Mouse (Mus musculus) left cerebral cortex, adult 9 months (tissue): ENCODE measurements at regions not wholly inside any gene's neighbourhood (a gene's known extent, or its start where the extent isn't known, plus 50 kb on each side); places are given as distances from the start of the nearest gene placed in this dataset.

Source experiments
- DNase-seq, 2 experiments: peaks; one replicate each; pipeline ENCODE4 v3.0.0; 2022; ENCODE audit warnings: low spot score in 2 of 2

DNA sequence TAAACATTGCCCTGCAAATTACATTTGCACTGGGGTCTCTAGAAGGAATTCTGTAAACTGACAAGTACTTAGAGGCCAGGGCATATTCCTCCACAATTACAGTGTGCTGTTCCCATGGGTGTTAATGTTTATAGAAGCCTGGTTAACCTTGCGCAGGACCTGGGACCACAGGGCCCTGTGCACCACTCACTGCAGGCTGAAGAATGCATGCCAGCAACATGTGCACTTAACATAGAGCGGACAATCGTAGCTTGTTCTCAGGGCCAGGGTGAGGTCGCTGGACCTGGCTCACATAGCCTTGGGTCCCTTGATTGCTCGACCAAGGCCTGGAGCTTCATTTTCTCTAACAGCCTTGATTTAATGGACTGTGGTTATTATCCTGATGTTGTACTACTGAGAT, 168.8 kb downstream of the Hs3st3b1 start:
- no peak for DNase-seq

DNA sequence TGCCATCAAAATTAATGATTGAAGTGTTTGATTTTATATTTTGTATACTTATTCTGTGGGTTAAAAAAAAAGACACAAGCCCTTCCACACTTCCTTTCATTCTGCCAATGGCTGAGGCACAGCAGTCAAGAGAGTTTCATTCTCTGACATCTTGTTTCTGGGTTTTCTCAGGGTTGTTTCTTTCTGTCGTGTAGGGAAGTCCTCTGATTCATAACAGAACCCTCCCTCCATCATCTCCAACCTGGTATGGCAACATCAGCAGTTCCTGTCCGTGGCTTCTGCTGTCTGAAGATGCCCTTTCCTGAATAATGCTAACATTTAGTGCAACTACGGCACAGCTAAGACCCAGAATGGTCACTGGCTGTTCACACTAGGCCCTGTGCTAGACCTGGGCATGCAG, 167.3 kb downstream of the Hs3st3b1 start:
- DNase-seq: no peak

- no peak for DNase-seq
Measured at GRCm38 (mm10) chr11:63758313-63758712, 163.8 kb downstream of the Hs3st3b1 start.

DNA sequence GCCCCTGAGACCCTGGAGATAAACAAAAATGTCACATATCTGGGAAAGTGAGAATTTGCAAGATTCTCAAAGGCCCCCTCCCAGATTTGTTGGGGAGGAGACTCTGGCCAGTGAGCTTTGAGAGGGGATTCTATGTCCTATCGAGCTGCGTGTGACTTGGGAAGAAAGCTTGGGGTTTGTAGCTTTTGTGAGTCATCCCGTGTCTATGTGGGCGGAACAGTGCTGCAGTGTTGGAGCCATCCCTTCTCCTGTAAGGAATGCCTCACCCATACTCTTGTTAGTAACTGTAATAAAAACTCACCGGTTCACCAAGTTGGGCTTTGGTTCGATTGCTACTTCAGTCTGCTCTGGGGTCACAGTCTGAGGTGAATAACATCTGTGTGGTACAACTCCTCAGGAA, 160.5 kb downstream of the Hs3st3b1 start:
- peak in 1 of 2 experiments; percentile 54 for DNase-seq

- DNase-seq: no peak
Measured at GRCm38 (mm10) chr11:63767631-63768250, 154.3 kb downstream of the Hs3st3b1 start.

GRCm38 (mm10) chr11:63769738-63770137, 152.4 kb downstream of the Hs3st3b1 start:
- DNase-seq: no peak

DNA sequence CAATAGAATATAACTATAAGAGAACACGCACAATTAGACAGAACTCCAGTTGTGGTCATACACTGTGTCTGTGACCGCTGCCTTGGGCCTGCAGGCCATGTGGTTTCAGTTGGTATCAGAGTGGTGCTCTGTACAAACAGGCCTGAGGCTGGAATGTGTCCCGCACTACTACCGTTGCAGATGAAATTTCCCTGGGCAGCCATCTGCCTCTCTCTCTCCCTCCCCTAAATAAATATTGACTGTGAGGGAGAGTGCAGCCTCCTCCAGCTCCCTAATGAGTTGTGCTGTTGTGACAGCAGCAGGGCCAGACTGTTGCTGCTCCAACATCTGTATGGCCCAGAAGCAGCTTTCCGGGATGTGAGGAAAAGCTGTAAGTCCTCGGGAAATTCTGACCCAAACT, 146.7 kb downstream of the Hs3st3b1 start:
- no peak for DNase-seq

DNA sequence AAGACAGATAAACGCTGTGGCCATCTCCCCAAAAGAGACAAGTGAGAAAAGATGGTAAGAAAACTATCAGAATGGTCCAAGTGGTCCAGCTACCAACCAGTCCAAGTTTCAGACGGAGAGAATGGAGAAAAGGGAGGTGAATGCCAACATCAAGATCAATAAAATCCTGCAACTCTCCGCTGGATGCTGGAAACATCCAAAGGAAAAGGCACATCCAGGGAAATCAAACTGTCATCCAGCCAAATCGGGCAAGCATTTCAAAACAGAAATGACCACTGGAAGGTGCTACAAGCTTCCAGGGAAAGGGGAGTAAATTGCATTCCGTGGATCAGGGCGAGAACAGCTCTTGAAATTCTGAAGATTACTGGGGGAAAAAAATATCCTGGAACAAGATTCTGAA, 142.7 kb downstream of the Hs3st3b1 start:
- no peak for DNase-seq

DNA sequence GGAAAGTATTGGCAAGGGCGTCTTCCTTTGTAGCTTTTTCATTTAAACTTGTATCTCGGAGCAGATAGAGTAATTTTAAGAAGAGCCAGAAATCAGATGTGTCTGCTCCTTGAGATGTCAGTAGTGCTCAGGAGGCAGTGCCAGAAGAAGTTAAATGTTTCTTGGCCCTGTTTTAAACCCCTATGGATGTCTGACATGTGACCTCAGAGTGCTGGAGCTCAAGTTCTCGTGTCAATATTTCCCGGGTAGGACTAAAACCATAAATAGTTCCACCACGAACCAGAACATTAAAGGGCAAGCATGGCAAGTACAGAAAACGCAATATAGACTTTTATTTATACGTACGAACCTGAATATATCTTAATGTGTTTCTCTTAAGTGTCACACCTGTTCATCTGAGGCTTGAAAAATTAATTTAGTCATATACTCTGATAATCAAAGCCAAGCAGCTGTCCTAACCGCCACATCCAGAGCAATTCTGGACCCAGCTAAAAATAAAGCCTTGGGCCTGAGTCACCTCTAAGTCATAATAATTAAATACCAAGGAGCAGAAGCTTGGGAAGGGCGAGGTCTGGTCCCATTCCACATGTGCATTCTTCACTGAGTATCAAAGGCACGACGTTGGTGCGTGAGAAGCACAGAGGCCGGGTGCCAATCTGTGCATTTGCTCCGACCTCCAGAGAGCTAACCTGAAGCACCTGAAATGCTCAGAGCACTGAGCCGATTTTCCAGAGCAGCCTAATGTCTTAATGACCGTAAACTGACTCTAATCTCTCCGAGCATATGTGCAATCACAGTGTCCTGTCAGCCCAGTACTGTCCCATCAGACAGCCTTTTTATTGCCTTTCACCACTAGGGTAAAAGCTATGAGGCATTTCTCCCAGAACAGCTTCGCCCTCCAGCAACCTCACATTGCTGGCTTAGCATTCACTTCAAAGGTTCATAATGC, 139.8 kb downstream of the Hs3st3b1 start:
- no peak for DNase-seq

GRCm38 (mm10) chr11:63785281-63785886, 136.7 kb downstream of the Hs3st3b1 start:
- no peak for DNase-seq

GRCm38 (mm10) chr11:63785965-63786364, 136.1 kb downstream of the Hs3st3b1 start:
- no peak for DNase-seq

- no peak for DNase-seq
Measured at GRCm38 (mm10) chr11:63789473-63790120, 132.5 kb downstream of the Hs3st3b1 start.

- DNase-seq: peak in 1 of 2 experiments; percentile 10
Measured at GRCm38 (mm10) chr11:63791004-63791862, 130.9 kb downstream of the Hs3st3b1 start.

- DNase-seq: no peak
Measured at GRCm38 (mm10) chr11:63793732-63794503, 128.2 kb downstream of the Hs3st3b1 start.

DNA sequence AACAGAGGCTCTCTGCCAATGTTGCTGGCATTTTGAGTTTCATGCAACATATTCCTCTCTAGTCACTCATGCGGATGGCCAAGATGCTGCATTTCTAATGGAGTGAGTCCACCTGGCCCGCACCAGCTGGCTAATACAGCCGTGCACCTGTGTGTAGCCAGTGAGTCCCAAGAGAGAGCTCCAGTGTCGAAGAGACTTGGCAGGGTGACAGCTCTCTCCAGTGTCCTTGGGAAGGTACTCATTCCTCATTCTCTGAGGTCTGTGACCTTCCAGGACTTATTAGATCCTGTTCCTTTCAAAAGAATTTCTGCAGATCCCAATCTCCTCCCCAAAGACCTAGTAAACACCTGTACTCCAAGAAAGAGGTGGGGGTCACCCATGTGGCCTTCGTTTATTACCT, 109.9 kb downstream of the Hs3st3b1 start:
- no peak for DNase-seq

DNA sequence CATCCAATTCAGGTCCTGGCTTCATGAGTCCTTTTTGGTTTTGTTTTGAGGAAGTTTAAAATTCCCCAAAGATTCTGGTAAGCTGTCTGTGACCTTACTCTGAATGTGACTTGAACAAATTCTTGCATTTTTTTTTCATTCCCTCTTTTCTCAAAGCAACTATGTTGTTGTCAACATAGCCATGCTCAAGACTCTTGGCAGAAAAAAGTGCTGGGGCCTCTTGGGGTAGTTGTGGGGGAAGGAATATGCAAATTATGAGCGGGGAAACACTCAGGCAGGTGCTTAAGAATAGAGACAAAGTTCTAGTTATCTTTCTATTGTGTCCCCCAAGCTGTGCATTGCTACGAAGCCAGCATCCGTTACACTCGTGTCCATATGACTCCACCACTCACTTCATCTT, 99.2 kb downstream of the Hs3st3b1 start:
- no peak for DNase-seq

DNA sequence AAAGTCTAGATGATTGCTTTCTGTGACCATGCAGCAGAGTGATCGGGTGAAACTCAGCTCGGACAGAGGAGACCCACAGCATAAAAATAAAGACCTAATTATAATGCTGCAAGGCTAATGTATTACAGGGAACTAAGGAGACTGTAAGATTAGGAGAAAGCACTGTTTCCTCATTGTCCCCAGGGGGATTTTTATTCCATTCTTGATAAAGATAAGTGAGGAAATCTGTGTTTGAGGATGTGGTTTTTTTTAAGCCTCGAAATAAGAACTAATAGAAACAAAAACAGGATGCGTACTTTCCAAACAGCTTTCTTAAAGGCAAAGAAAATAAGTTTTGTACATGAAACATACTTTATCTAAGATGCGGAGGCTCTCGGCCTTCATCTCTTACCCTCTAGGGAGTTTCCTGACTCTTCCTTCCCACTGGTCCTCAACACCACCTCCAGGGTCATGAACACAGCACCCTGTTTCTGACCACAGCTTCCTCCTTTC, 94.8 kb downstream of the Hs3st3b1 start:
- DNase-seq: no peak

DNA sequence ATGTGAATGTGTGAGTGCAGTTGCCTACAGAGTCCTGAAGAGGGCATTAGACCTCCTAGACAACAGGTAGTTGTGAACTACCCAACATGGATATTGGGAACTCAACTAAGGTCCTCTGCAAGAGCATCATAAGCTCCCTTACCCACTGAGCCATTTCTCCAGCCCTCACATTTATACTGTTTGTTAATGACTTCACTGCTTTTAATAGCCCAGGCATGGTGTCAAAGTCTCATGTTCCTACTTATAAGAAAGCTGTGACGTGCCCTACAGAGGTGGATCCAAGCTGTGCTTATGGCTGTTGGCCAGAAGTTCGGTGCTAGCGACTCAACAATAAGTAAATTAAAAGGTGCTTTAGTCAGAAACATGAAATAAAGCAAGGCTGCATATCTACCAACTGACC, 88.6 kb downstream of the Hs3st3b1 start:
- no peak for DNase-seq

- no peak for DNase-seq
Measured at GRCm38 (mm10) chr11:63834140-63834539, 88.0 kb downstream of the Hs3st3b1 start.

- no peak for DNase-seq
Measured at GRCm38 (mm10) chr11:63834631-63835030, 87.5 kb downstream of the Hs3st3b1 start.
